Mouse (Mus musculus): ENCODE results near the gene Tbx15. TPM values are rescaled to one million over a fixed set of nuclear protein-coding genes. Genes with fewer than 3 reads are reported as not detected.

The Tbx15 gene
- polyA plus RNA-seq, 1 experiment from 2014 or later = 1.4 TPM

- no peak for DNase-seq (ENCODE audit: extremely low spot score, low spot score)
- Histone ChIP-seq H3K4me1 (0 out of 2 replicates have a peak, but pooled peaks cover 1% of the 10 kb centered on the region), H3K9me3 (no peaks in the 10 kb centered on the region), H3K27me3 (ENCODE audit: poor library complexity, severe bottlenecking) (no peaks in the 10 kb centered on the region), H3K4me3 (no peak overlapping the region), H3K27ac (no peak overlapping the region), H3K36me3 (replicated peaks) (no peaks in the 10 kb centered on the region)
- WGBS = 80% methylated on average over 2 of the region's 2 CpGs
These were observed 55.1 kb downstream of the Tbx15 start for GRCm38 (mm10) chr3:99295301-99295700.

DNA sequence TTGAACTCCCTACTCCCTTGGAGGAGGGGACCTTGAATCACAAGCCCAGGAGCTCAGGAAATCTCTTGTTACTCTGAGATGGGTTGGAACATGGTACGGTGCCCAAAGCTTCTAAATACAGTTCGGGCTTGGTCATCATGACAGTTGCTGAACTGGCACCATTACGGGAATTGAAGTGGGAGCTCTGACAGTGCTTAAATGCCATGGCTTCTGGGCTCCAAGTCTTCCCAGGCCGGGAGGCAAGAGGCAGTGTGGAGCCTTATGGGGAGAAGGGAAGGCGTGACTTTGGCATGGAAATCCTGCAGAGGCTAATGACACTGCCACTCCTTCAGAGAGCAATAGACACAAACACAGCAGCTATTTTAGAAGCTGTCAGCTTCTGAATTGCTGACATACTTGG lies 56.0 kb downstream of the Tbx15 start:
- no peaks in the 10 kb centered on the region for H3K4me1 ChIP-seq
- DNase-seq (ENCODE audit: extremely low spot score, low spot score) = no peak
- no peak overlapping the region for H3K27ac ChIP-seq
- 86% methylated on average over 5 of the region's 5 CpGs for WGBS
- H3K27me3 ChIP-seq (ENCODE audit: poor library complexity, severe bottlenecking) = no peaks in the 10 kb centered on the region
- H3K4me3 ChIP-seq = no peak overlapping the region
- no peaks in the 10 kb centered on the region for H3K36me3 ChIP-seq (replicated peaks)
- H3K9me3 ChIP-seq = no peaks in the 10 kb centered on the region

- no peak overlapping the region for H3K4me3 ChIP-seq
- WGBS = 87% methylated on average over 2 of the region's 2 CpGs
- no peaks in the 10 kb centered on the region for H3K9me3 ChIP-seq
- H3K27me3 ChIP-seq (ENCODE audit: poor library complexity, severe bottlenecking) = no peaks in the 10 kb centered on the region
- H3K36me3 ChIP-seq (replicated peaks) = no peaks in the 10 kb centered on the region
- no peak for DNase-seq (ENCODE audit: extremely low spot score, low spot score)
- H3K27ac ChIP-seq = no peak overlapping the region
- H3K4me1 ChIP-seq = no peaks in the 10 kb centered on the region
These were observed 60.7 kb downstream of the Tbx15 start for GRCm38 (mm10) chr3:99300846-99301245.

DNA sequence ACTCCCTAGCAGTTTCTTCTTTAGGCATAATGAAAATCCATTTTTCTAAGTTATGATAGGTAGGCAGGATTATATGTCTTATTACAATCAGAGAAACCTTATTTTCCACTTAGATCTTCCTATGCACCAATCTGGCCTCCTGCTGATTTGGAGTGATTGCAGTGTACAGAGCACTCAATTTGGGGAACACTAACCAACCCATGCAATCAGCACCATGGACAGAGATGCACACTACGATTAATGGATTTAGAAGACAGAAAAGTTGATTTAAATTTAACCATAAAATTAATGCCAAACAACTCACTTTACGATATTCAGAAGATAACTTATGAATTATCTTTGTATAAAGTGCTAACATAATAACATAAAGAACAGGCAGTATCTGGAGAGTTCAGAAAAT lies 70.7 kb downstream of the Tbx15 start:
- Histone ChIP-seq H3K4me1 (peaks cover 7% of the 10 kb centered on the region), H3K27me3 (ENCODE audit: poor library complexity, severe bottlenecking) (no peaks in the 10 kb centered on the region), H3K4me3 (no peak overlapping the region), H3K36me3 (replicated peaks) (no peaks in the 10 kb centered on the region), H3K27ac (no peak overlapping the region), H3K9me3 (no peaks in the 10 kb centered on the region)
- DNase-seq (ENCODE audit: extremely low spot score, low spot score) = no peak
- 66% methylated on average over 2 of the region's 2 CpGs for WGBS

DNA sequence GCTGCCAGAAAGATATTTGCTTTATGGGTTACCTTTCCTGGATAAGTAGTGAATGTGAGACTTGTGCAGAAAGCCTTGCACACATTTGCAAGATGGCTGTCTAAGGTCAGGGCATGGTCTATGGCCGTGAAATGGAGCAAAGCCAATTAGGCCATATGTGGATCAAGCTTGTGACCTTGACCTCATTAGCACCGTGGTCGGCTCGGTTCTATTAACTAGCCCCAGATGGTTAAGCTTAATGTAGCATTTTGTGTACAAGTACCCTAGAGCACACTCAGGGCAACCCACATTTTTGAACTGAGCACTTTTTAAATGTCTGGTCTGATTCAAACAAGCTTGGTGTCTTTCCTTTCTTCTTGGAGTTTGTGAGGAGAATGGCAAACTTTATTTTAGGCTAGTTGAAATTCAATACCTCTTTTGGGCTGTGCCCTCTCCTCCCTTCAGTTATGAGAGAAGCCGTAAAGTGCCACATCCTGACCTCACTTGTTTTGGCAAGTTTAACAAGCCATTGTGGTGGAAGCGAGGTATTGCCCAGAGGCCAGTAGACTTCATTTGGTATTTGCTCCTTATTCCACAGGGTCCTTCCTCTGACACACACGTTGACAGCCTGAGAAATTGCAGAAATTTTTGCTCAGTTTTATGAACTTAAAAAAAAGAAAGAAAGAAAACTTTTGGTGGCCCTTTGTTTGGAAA lies 71.9 kb downstream of the Tbx15 start:
- Histone ChIP-seq H3K9me3 (no peaks in the 10 kb centered on the region), H3K27ac (no peak overlapping the region), H3K4me1 (peaks cover 7% of the 10 kb centered on the region), H3K4me3 (no peak overlapping the region), H3K36me3 (replicated peaks) (no peaks in the 10 kb centered on the region), H3K27me3 (ENCODE audit: poor library complexity, severe bottlenecking) (no peaks in the 10 kb centered on the region)
- no peak for DNase-seq (ENCODE audit: extremely low spot score, low spot score)
- 43% methylated on average over 7 of the region's 7 CpGs for WGBS

GRCm38 (mm10) chr3:99322345-99322744 lies 82.2 kb downstream of the Tbx15 start:
- Histone ChIP-seq H3K4me3 (no peak overlapping the region), H3K36me3 (replicated peaks) (no peaks in the 10 kb centered on the region), H3K9me3 (no peaks in the 10 kb centered on the region), H3K27ac (no peak overlapping the region), H3K27me3 (ENCODE audit: poor library complexity, severe bottlenecking) (no peaks in the 10 kb centered on the region), H3K4me1 (no peaks in the 10 kb centered on the region)
- 83% methylated on average over 2 of the region's 2 CpGs for WGBS
- no peak for DNase-seq (ENCODE audit: extremely low spot score, low spot score)

- Histone ChIP-seq H3K36me3 (replicated peaks) (no peaks in the 10 kb centered on the region), H3K4me1 (no peaks in the 10 kb centered on the region), H3K27ac (no peak overlapping the region), H3K4me3 (no peak overlapping the region), H3K27me3 (ENCODE audit: poor library complexity, severe bottlenecking) (no peaks in the 10 kb centered on the region), H3K9me3 (no peaks in the 10 kb centered on the region)
- DNase-seq (ENCODE audit: extremely low spot score, low spot score) = no peak
- 86% methylated on average over 5 of the region's 5 CpGs for WGBS
These were observed 89.1 kb downstream of the Tbx15 start for GRCm38 (mm10) chr3:99329316-99329715.

DNA sequence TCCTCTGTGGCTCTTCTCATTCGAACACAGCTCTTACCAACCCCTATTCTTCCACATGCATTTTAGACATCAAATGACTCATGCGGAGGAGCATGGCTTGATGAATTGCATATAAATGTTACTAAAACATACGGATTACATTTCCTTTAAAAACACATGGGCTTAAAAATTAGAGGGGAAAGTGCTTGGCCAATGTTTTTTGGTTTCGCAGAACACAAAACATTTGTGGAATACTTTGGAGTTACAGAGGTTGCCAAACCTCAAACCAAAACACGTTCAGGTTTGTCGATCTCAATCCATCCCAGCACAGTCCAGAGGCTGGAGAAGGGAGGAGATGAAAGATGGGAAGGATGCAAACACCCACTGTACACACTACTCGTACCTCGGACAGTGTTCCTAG lies 90.9 kb downstream of the Tbx15 start:
- Histone ChIP-seq H3K36me3 (replicated peaks) (no peaks in the 10 kb centered on the region), H3K9me3 (no peaks in the 10 kb centered on the region), H3K4me1 (no peaks in the 10 kb centered on the region), H3K27ac (no peak overlapping the region), H3K27me3 (ENCODE audit: poor library complexity, severe bottlenecking) (no peaks in the 10 kb centered on the region), H3K4me3 (no peak overlapping the region)
- no peak for DNase-seq (ENCODE audit: extremely low spot score, low spot score)
- 89% methylated on average over 8 of the region's 8 CpGs for WGBS

GRCm38 (mm10) chr3:99336866-99337265 lies 96.7 kb downstream of the Tbx15 start:
- no peaks in the 10 kb centered on the region for H3K36me3 ChIP-seq (replicated peaks)
- no peaks in the 10 kb centered on the region for H3K4me1 ChIP-seq
- H3K9me3 ChIP-seq = no peaks in the 10 kb centered on the region
- H3K27ac ChIP-seq = no peak overlapping the region
- H3K27me3 ChIP-seq (ENCODE audit: poor library complexity, severe bottlenecking) = no peaks in the 10 kb centered on the region
- no peak for DNase-seq (ENCODE audit: extremely low spot score, low spot score)
- WGBS = 71% methylated on average over 2 of the region's 2 CpGs
- H3K4me3 ChIP-seq = no peak overlapping the region

DNA sequence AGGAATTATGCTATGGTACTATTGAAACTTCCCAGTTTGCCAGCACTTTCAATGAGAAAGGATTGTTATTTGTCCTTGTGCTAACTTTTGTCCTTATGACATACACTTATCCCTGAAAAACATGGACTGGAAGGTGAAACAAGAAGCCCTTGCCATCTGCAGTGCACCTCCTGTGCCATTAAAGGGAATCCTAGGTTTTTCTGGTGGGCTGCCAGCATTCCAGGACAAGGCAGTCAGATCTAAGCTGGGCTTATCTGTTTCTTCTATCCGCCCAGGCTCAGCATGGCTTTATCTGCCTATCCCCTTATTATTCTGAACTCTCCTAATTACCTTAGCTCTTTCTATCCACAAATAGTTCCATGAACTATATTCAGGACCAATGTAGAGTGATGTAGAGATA lies 98.6 kb downstream of the Tbx15 start:
- no peak for DNase-seq (ENCODE audit: extremely low spot score, low spot score)
- Histone ChIP-seq H3K36me3 (replicated peaks) (no peaks in the 10 kb centered on the region), H3K4me1 (no peaks in the 10 kb centered on the region), H3K27me3 (ENCODE audit: poor library complexity, severe bottlenecking) (no peaks in the 10 kb centered on the region), H3K4me3 (no peak overlapping the region), H3K9me3 (no peaks in the 10 kb centered on the region), H3K27ac (no peak overlapping the region)
- WGBS = 66% methylated on average over 1 of the region's 1 CpGs

DNA sequence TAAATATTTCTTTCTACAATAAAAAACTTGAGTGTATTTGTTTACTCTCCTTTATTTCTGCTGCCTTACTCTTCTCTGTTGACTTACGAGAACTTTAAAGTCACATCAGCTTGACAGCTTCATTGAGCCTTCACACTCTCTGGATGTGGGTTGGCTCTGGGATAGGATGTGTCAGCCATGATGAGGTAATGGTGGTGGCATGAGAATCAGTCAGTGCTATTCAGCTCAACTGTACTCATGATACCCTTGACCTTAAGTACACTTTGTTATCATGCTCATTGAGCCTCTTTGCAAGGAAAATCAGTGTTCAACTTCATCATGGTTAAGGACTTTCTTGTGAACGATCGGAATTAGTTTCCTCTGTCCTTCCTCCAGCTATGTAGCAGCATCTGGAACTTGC lies 99.8 kb downstream of the Tbx15 start:
- H3K4me3 ChIP-seq = no peak overlapping the region
- H3K27me3 ChIP-seq (ENCODE audit: poor library complexity, severe bottlenecking) = no peaks in the 10 kb centered on the region
- DNase-seq (ENCODE audit: extremely low spot score, low spot score) = no peak
- whole genome bisulfite sequencing = 93% methylated on average over 3 of the region's 3 CpGs
- H3K9me3 ChIP-seq = no peaks in the 10 kb centered on the region
- H3K4me1 ChIP-seq = no peaks in the 10 kb centered on the region
- no peaks in the 10 kb centered on the region for H3K36me3 ChIP-seq (replicated peaks)
- no peak overlapping the region for H3K27ac ChIP-seq

GRCm38 (mm10) chr3:99379616-99380250 lies 139.6 kb downstream of the Tbx15 start:
- Histone ChIP-seq H3K36me3 (replicated peaks) (no peaks in the 10 kb centered on the region), H3K27ac (no peak overlapping the region), H3K9me3 (no peaks in the 10 kb centered on the region), H3K27me3 (ENCODE audit: poor library complexity, severe bottlenecking) (no peaks in the 10 kb centered on the region), H3K4me1 (no peaks in the 10 kb centered on the region), H3K4me3 (no peak overlapping the region)
- DNase-seq (ENCODE audit: extremely low spot score, low spot score) = no peak
- 89% methylated on average over 2 of the region's 2 CpGs for WGBS

DNA sequence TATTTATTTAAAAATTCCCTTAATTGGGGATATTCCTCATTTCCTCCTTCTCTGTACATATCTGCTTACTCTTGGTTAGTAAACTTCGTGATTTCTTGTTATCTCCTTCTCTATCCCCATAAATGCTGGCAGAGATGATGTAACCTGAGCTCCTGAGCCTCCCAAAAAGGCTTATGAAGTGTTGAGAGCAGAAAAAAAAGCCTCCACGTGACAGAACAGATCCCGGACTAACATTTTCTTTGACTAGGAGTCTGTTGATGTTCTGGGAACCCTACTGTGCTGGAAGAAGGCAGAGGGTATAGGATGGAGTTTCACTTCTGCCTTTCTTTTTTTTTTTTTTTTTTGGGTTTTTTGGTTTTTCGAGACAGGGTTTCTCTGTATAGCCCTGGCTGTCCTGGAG lies 146.9 kb downstream of the Tbx15 start:
- 64% methylated on average over 3 of the region's 4 CpGs for WGBS
- Histone ChIP-seq H3K9me3 (no peaks in the 10 kb centered on the region), H3K27me3 (ENCODE audit: poor library complexity, severe bottlenecking) (no peaks in the 10 kb centered on the region), H3K27ac (no peak overlapping the region), H3K4me3 (no peak overlapping the region), H3K4me1 (no peaks in the 10 kb centered on the region), H3K36me3 (replicated peaks) (no peaks in the 10 kb centered on the region)
- DNase-seq (ENCODE audit: extremely low spot score, low spot score) = no peak
